Mouse (Mus musculus) midbrain, embryonic 13.5 days (tissue): ENCODE data around the gene Chml. TPM values are rescaled to one million over a fixed set of nuclear protein-coding genes. Genes with fewer than 3 reads are reported as not detected.

ENCODE experiments used
- ATAC-seq: fragments of 200-750 bp; cut with Nextera tagmentation; 2 replicates; pipeline ENCODE4 v1.8.0; 2017; ENCODE audit warnings: mild to moderate bottlenecking, moderate TSS enrichment, moderate library complexity
- H3K27ac ChIP-seq: fragments of 300-500 bp; sonication (generic); 2 replicates; pipeline ENCODE4 v1.5.1; 2015; ENCODE audit warnings: inconsistent platforms, mild to moderate bottlenecking, moderate library complexity
- H3K27me3 ChIP-seq: fragments of 300-500 bp; sonication (generic); 2 replicates; pipeline ENCODE4 v1.6.1; 2015; ENCODE audit warnings: mild to moderate bottlenecking, inconsistent platforms
- H3K36me3 ChIP-seq: fragments of 300-500 bp; sonication (generic); 2 replicates; pipeline ENCODE4 v1.6.1; 2015; ENCODE audit warnings: mild to moderate bottlenecking, inconsistent platforms
- H3K4me1 ChIP-seq: fragments of 300-500 bp; sonication (generic); replicated peaks from 2 replicates; pipeline ENCODE4 v1.6.1; 2015; ENCODE audit warnings: inconsistent platforms
- H3K4me2 ChIP-seq: fragments of 300-500 bp; sonication (generic); replicated peaks from 2 replicates; pipeline ENCODE4 v1.6.1; 2015; ENCODE audit warnings: moderate library complexity, mild to moderate bottlenecking, inconsistent platforms
- H3K4me3 ChIP-seq: fragments of 300-500 bp; sonication (generic); replicated peaks from 2 replicates; pipeline ENCODE4 v1.5.1; 2015; ENCODE audit warnings: mild to moderate bottlenecking, inconsistent platforms
- H3K9ac ChIP-seq: fragments of 300-500 bp; sonication (generic); replicated peaks from 2 replicates; pipeline ENCODE4 v1.6.1; 2015; ENCODE audit warnings: mild to moderate bottlenecking, inconsistent platforms
- H3K9me3 ChIP-seq: fragments of 300-500 bp; sonication (generic); 2 replicates; pipeline ENCODE4 v1.6.1; 2016; ENCODE audit warnings: mild to moderate bottlenecking, inconsistent platforms
- WGBS: fragments of 180-500 bp; shearing (Covaris S2); methylation state at CpG from one replicate; pipeline ENCODE4 v1.1.7; 2015; 5-methylcytosine and 5-hydroxymethylcytosine counted together
- polyA plus RNA-seq: library from polyadenylated mRNA; unstranded; fragments of >200 nt; fragmentation: Nextera tagmentation; extraction: Ambion mirVana; gene quantifications from 2 replicates; pipeline ENCODE4 v1.2.1, GENCODE M21; 2015

Chml gene
- polyA plus RNA-seq, 1 experiment from 2014 or later, result 3.6 TPM

GRCm38 (mm10) chr1:175691686-175692245 lies 935 bp downstream of the Chml start:
- WGBS, result under 1% methylated on average over 22 of the region's 22 CpGs
- no peak for ATAC-seq

GRCm38 (mm10) chr1:175680995-175681394 lies 11.7 kb downstream of the Chml start:
- Histone ChIP-seq H3K36me3 (peaks cover 8% of the 10 kb centered on the region), H3K27ac (no peak overlapping the region), H3K4me1 (no peaks in the 10 kb centered on the region), H3K27me3 (no peaks in the 10 kb centered on the region), H3K4me3 (no peak overlapping the region), H3K4me2 (no peak overlapping the region), H3K9me3 (no peaks in the 10 kb centered on the region), H3K9ac (no peak overlapping the region)
- 83% methylated on average over 6 of the region's 6 CpGs for WGBS
- ATAC-seq, result no peak

More at GRCm38 (mm10) chr1:175691686-175692245, 935 bp downstream of the Chml start:
- H3K4me3 ChIP-seq, result peak overlapping the region; percentile 81
- peaks cover 31% of the 10 kb centered on the region for H3K4me1 ChIP-seq
- H3K27ac ChIP-seq, result peak overlapping the region; percentile 91
- peak overlapping the region; percentile 83 for H3K9ac ChIP-seq
- no peaks in the 10 kb centered on the region for H3K27me3 ChIP-seq
- H3K36me3 ChIP-seq, result peaks cover 15% of the 10 kb centered on the region
- H3K4me2 ChIP-seq, result peak overlapping the region; percentile 77
- H3K9me3 ChIP-seq, result no peaks in the 10 kb centered on the region

GRCm38 (mm10) chr1:175677459-175677858 lies 15.2 kb downstream of the Chml start:
- 91% methylated on average over 6 of the region's 6 CpGs for whole genome bisulfite sequencing
- Histone ChIP-seq H3K4me1 (no peaks in the 10 kb centered on the region), H3K27me3 (no peaks in the 10 kb centered on the region), H3K4me3 (no peak overlapping the region), H3K9ac (no peak overlapping the region), H3K27ac (no peak overlapping the region), H3K4me2 (no peak overlapping the region), H3K36me3 (no peaks in the 10 kb centered on the region), H3K9me3 (no peaks in the 10 kb centered on the region)
- ATAC-seq, result no peak

GRCm38 (mm10) chr1:175675116-175675515 lies 17.6 kb downstream of the Chml start:
- H3K9ac ChIP-seq, result no peak overlapping the region
- 92% methylated on average over 6 of the region's 6 CpGs for WGBS

GRCm38 (mm10) chr1:175673563-175674325 lies 19.0 kb downstream of the Chml start:
- no peak for ATAC-seq
- no peaks in the 10 kb centered on the region for H3K9me3 ChIP-seq
- H3K27ac ChIP-seq, result no peak overlapping the region
- no peaks in the 10 kb centered on the region for H3K27me3 ChIP-seq
- 87% methylated on average over 7 of the region's 7 CpGs for WGBS
- H3K4me3 ChIP-seq, result no peak overlapping the region
- no peak overlapping the region for H3K4me2 ChIP-seq
- no peaks in the 10 kb centered on the region for H3K36me3 ChIP-seq
- no peak overlapping the region for H3K9ac ChIP-seq
- H3K4me1 ChIP-seq, result no peaks in the 10 kb centered on the region

More at GRCm38 (mm10) chr1:175675116-175675515, 17.6 kb downstream of the Chml start:
- Histone ChIP-seq H3K9me3 (no peaks in the 10 kb centered on the region), H3K4me1 (no peaks in the 10 kb centered on the region), H3K27me3 (no peaks in the 10 kb centered on the region), H3K27ac (no peak overlapping the region), H3K4me2 (no peak overlapping the region), H3K36me3 (no peaks in the 10 kb centered on the region), H3K4me3 (no peak overlapping the region)
- no peak for ATAC-seq

GRCm38 (mm10) chr1:175671626-175672025 lies 21.1 kb downstream of the Chml start:
- Histone ChIP-seq H3K9ac (no peak overlapping the region), H3K4me1 (no peaks in the 10 kb centered on the region), H3K27ac (no peak overlapping the region), H3K4me3 (no peak overlapping the region), H3K27me3 (no peaks in the 10 kb centered on the region), H3K4me2 (no peak overlapping the region), H3K36me3 (no peaks in the 10 kb centered on the region), H3K9me3 (no peaks in the 10 kb centered on the region)
- WGBS, result 54% methylated on average over 1 of the region's 1 CpGs
- no peak for ATAC-seq

- no peaks in the 10 kb centered on the region for H3K9me3 ChIP-seq
- H3K27me3 ChIP-seq, result no peaks in the 10 kb centered on the region
- 69% methylated on average over 7 of the region's 7 CpGs for whole genome bisulfite sequencing
- H3K4me2 ChIP-seq, result no peak overlapping the region
- H3K4me3 ChIP-seq, result no peak overlapping the region
- no peak for ATAC-seq
- H3K4me1 ChIP-seq, result no peaks in the 10 kb centered on the region
- no peak overlapping the region for H3K27ac ChIP-seq
- H3K9ac ChIP-seq, result no peak overlapping the region
- no peaks in the 10 kb centered on the region for H3K36me3 ChIP-seq
Observed at GRCm38 (mm10) chr1:175670042-175670441, 22.7 kb downstream of the Chml start.

GRCm38 (mm10) chr1:175669456-175669855 lies 23.2 kb downstream of the Chml start:
- no peak overlapping the region for H3K9ac ChIP-seq
- H3K36me3 ChIP-seq, result no peaks in the 10 kb centered on the region
- 93% methylated on average over 3 of the region's 3 CpGs for WGBS
- peak; percentile 16; the same call in 1 of the 2 replicates for ATAC-seq
- no peaks in the 10 kb centered on the region for H3K9me3 ChIP-seq
- no peaks in the 10 kb centered on the region for H3K27me3 ChIP-seq
- H3K4me3 ChIP-seq, result no peak overlapping the region
- no peaks in the 10 kb centered on the region for H3K4me1 ChIP-seq
- no peak overlapping the region for H3K27ac ChIP-seq
- H3K4me2 ChIP-seq, result no peak overlapping the region

GRCm38 (mm10) chr1:175668666-175669405 lies 23.9 kb downstream of the Chml start:
- no peak overlapping the region for H3K27ac ChIP-seq
- no peak overlapping the region for H3K9ac ChIP-seq
- no peak overlapping the region for H3K4me3 ChIP-seq
- H3K4me1 ChIP-seq, result no peaks in the 10 kb centered on the region
- ATAC-seq, result peak; percentile 76
- H3K36me3 ChIP-seq, result no peaks in the 10 kb centered on the region
- 83% methylated on average over 5 of the region's 5 CpGs for WGBS
- no peaks in the 10 kb centered on the region for H3K9me3 ChIP-seq
- H3K27me3 ChIP-seq, result no peaks in the 10 kb centered on the region
- H3K4me2 ChIP-seq, result no peak overlapping the region

GRCm38 (mm10) chr1:175659900-175660299 lies 32.8 kb downstream of the Chml start:
- Histone ChIP-seq H3K4me1 (no peaks in the 10 kb centered on the region), H3K27ac (no peak overlapping the region), H3K36me3 (peaks cover 7% of the 10 kb centered on the region; the same call in 1 of the 2 replicates), H3K4me2 (no peak overlapping the region), H3K9ac (no peak overlapping the region), H3K9me3 (no peaks in the 10 kb centered on the region), H3K4me3 (no peak overlapping the region), H3K27me3 (no peaks in the 10 kb centered on the region)
- WGBS, result 95% methylated on average over 4 of the region's 4 CpGs
- ATAC-seq, result no peak

- H3K9me3 ChIP-seq, result no peaks in the 10 kb centered on the region
- H3K4me3 ChIP-seq, result no peak overlapping the region
- 91% methylated on average over 4 of the region's 4 CpGs for WGBS
- no peak overlapping the region for H3K4me2 ChIP-seq
- H3K4me1 ChIP-seq, result no peaks in the 10 kb centered on the region
- H3K36me3 ChIP-seq, result no peaks in the 10 kb centered on the region
- H3K27me3 ChIP-seq, result no peaks in the 10 kb centered on the region
- no peak overlapping the region for H3K27ac ChIP-seq
- H3K9ac ChIP-seq, result no peak overlapping the region
- ATAC-seq, result no peak
Observed at GRCm38 (mm10) chr1:175648615-175649014, 44.1 kb downstream of the Chml start.

- Histone ChIP-seq H3K36me3 (no peaks in the 10 kb centered on the region), H3K4me1 (0 out of 2 replicates have a peak, but pooled peaks cover under 1% of the 10 kb centered on the region), H3K9me3 (no peaks in the 10 kb centered on the region), H3K27me3 (no peaks in the 10 kb centered on the region), H3K4me2 (no peak overlapping the region), H3K9ac (no peak overlapping the region), H3K27ac (no peak overlapping the region), H3K4me3 (no peak overlapping the region)
- ATAC-seq, result no peak
- WGBS, result 85% methylated on average over 9 of the region's 9 CpGs
Observed at GRCm38 (mm10) chr1:175646952-175647351, 45.7 kb downstream of the Chml start.
